Mouse (Mus musculus) cerebellum, postnatal 25 days (tissue): ENCODE data around the gene Spock1.

Experiments used
- DNase-seq, 2 experiments: peaks; one replicate each; pipeline ENCODE4 v3.0.0; 2021; ENCODE audit warnings: mixed read lengths in 2 of 2

The Spock1 gene

DNA sequence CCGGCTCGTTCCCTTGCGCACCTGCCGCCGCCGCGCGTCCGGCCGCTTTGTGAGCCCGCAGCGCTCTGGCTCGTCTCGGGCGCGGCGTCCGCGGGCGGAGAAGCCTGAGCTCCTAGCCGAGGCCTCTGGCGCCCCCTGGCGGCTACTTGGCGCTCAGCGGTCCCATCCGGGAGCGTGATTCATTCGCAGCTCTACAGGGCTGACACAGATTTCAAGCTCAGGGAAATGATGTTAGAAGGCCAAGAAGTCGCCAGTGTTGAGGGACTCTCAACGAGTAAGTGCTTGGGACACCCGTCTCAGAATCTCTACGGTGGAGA, at the start of gene Spock1:
Gene Spock1, minus strand, starts transcription at position 67 of the 317 bp plus-strand sequence.
- peak; percentile 99 for DNase-seq

GRCm38 (mm10) chr13:57950091-57950490, 42.0 kb upstream of the Spock1 start:
- peak; percentile 65 to 66 for DNase-seq

- DNase-seq, result peak; percentile 88
These were observed 41.4 kb upstream of the Spock1 start for GRCm38 (mm10) chr13:57949513-57949912.

GRCm38 (mm10) chr13:57945197-57945596, 37.1 kb upstream of the Spock1 start:
- peak; percentile 71 to 77 for DNase-seq

GRCm38 (mm10) chr13:57944434-57944833, 36.3 kb upstream of the Spock1 start:
- peak in 1 of 2 experiments; percentile 21 for DNase-seq

GRCm38 (mm10) chr13:57943900-57944299, 35.8 kb upstream of the Spock1 start:
- peak in 1 of 2 experiments; percentile 34 for DNase-seq

- DNase-seq, result no peak
These were observed 29.5 kb upstream of the Spock1 start for GRCm38 (mm10) chr13:57937463-57938229.

DNA sequence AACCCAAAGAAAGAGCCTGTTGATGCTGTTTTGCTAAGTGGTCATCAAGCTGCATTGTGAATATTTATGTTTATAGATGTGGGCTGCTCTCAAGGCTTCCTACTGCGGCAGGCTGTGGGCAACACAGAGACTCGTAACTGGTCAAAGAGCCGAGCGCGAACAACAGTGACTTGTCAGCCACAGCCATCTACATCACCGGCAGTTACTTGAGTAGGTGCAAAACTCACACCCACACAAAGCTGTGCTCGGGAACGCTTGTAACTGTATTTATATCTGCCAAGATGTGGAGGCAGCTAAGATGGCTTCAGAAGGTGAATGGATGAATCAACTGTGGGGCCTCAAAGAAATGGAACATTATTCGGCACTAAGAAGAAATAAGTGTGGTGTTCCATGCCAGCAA, 23.9 kb upstream of the Spock1 start:
- DNase-seq, result peak in 1 of 2 experiments; percentile 29

DNA sequence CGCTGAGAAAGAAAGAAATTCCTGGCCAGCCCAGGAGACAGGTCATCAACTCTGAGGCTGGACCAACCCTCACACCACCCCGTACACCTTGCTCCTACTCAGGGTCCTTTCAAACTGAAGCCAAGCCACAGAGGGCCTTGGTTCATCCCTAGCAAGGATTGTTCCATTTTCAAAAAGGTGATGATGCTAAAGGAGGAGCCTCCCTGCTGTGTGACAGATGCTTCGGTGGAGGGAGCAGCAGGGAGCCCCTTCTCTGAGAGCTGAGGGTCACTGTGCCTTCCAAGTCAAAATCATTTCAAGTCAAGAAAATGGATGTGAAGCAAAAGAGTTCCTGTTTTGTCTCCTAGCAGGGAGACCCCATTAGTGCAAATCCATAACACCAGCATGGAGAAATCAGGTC, 23.2 kb upstream of the Spock1 start:
- DNase-seq, result peak; percentile 87 to 88

- DNase-seq, result no peak
These were observed 22.6 kb upstream of the Spock1 start for GRCm38 (mm10) chr13:57930720-57931119.

DNA sequence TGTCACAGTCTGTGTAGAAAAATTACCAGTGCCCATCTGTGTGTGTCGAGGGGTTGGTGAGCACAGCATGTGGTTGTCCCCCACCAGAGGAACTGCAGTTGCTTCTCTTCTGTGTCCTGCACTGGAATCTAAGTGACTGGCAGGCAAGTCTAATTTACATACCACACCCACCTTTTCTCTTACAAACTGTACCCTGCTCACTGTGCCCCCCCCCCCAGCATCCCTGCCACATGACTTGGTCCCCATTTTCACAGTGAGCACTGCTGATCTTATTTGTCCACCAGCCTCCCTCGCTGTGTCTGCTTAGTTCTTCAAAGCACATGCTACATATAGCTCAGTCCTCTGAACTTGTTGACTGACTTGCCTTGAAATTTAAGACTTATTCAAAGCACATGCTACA, 22.2 kb upstream of the Spock1 start:
- DNase-seq, result no peak

DNA sequence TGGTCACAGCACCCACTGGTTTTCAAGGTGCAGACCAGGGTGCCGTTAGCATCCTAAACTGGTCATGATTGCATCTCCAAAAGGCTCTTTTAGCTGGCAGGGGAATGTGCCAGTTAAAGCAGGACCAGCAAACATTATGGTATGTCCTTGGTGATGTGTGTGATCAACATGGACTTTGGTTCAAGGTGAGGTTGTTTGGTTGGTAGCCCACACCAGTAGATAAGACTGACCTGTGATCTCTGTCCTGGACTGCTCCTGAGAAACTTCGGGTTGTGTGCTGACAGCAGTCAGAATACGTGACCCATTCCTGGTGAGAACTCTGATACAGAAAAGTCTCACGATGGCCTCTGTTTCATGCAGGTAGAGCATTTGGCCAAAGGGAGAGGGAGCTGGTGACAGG, 11.8 kb upstream of the Spock1 start:
- no peak for DNase-seq

- peak in 1 of 2 experiments; percentile 34 for DNase-seq
These were observed 3.0 kb upstream of the Spock1 start for GRCm38 (mm10) chr13:57911171-57911570.

DNA sequence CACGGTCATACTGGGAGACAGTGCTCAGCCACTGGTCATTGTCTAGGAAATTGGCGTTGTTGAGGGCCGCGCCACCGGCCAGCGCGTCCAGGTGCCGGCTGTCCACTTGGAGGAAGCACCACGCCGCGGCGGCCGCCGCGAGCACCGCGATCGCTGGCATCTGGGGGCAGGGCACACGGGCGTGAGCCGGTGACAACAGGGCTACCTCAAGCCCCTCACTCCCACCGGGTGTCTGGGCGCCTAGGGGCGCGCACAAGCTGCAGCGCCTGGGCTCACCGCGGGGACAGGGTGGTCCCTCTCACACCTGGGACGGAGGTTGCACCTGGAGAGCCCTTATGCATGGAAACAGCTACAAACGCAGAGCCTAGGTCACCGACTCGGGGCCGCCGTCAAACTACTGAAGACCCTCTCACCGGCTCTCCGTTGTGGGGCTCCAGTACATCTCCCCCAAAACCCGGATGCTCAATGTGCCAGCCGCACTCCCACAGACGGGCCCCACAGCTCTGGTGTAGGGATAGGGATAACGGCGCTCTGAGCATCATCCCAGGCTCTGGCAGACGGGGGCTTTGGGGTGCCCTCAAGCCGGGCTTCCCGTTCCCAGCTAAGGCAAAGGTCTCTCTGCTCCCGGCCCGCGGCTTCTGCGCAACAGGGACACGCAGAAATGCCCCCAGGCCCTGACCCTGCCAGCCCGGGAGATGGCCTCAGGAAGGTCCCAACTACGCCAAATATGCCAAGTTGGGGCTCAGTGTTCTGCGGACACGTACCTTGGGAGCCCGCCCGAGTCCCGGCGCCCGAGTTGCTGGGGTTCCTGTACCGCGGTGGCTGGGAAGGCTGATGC, 485 bp downstream of the Spock1 start:
- peak; percentile 69 to 74 for DNase-seq

- DNase-seq, result no peak
These were observed 13.5 kb downstream of the Spock1 start for GRCm38 (mm10) chr13:57894597-57894996.

DNA sequence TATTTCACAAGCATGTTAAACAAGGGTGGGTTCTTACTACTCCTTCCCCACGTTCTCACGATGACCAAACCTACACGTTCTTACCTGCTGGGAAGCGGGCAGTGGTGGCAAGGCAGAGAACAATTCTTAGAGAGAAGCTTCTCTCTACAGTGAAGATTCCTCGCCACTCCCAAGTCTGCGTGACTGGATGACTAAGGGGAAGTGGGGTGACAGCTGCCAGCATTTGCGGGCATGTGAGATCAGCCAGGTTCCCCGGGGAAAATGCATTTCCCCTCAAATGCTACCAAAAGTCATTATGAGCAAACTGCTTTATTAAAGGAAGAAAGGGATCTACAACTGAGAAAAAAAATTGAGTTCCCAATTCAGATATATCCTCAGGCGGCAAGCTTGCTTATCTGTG, 18.4 kb downstream of the Spock1 start:
- DNase-seq, result peak in 1 of 2 experiments; percentile 37

GRCm38 (mm10) chr13:57889050-57889449, 19.1 kb downstream of the Spock1 start:
- no peak for DNase-seq

- no peak for DNase-seq
These were observed 28.3 kb downstream of the Spock1 start for GRCm38 (mm10) chr13:57879817-57880216.

- DNase-seq, result no peak
These were observed 29.3 kb downstream of the Spock1 start for GRCm38 (mm10) chr13:57878797-57879196.

GRCm38 (mm10) chr13:57877782-57878181, 30.4 kb downstream of the Spock1 start:
- no peak for DNase-seq

DNA sequence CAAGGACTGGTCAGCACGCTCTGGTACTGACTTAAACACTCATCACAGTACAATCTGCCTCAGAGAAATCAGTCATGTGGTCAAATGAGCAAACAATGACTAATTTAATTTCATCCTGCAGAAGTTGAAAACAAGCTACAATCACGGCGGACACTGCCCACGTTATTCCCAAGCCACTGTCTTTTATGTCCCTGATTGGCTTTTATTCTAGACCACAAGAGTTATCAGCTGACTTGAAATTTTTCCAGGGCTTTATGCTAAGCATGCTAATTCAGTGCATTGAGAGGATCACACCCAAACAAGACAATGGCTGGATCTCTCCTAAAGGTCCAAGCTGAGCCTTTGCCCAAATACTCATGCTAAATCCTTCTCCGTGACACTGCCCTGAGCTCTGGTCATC, 31.2 kb downstream of the Spock1 start:
- DNase-seq, result no peak

GRCm38 (mm10) chr13:57870058-57870457, 38.1 kb downstream of the Spock1 start:
- no peak for DNase-seq

GRCm38 (mm10) chr13:57867586-57867985, 40.5 kb downstream of the Spock1 start:
- no peak for DNase-seq

DNA sequence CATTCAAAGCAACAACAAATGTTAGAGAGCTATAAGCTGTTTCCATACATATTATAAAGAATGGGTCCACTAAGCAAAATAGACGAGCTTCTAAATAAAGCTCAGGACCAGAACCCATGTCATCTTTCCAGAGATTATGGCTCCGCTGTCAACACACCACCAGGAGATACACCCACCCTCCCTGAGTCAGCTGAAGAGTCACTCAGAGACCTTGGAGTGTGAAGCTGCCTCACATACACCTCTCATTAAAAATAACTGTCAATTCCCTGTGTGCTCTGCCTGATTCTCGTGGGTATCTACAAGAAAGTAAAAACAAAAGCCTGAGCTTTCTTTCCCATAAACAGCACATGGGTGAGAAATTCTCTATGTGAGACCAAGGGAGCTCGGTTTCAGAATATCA, 43.1 kb downstream of the Spock1 start:
- DNase-seq, result no peak
